Mouse (Mus musculus) adrenal gland, adult (tissue): Measurements from ENCODE around the gene Smagp.

ENCODE experiments used
- DNase-seq, 2 experiments: peaks; one replicate each; pipeline ENCODE4 v3.0.0; 2022 to 2023; ENCODE audit warnings: low spot score in 1 of 2; ENCODE audit not compliant: inconsistent age in 2 of 2

Smagp gene

GRCm38 (mm10) chr15:100628797-100629196 lies 7.9 kb downstream of the Smagp start:
- peak in 1 of 2 experiments; percentile 50 for DNase-seq

GRCm38 (mm10) chr15:100627774-100628370 lies 8.9 kb downstream of the Smagp start:
- DNase-seq = peak in 1 of 2 experiments; percentile 67

- DNase-seq = peak in 1 of 2 experiments; percentile 53
Measured at GRCm38 (mm10) chr15:100627287-100627686, 9.5 kb downstream of the Smagp start.

- DNase-seq = peak; percentile 54 to 86
Measured at GRCm38 (mm10) chr15:100624435-100624834, 12.3 kb downstream of the Smagp start.

- peak in 1 of 2 experiments; percentile 61 for DNase-seq
Measured at GRCm38 (mm10) chr15:100623754-100624153, 13.0 kb downstream of the Smagp start.

GRCm38 (mm10) chr15:100622164-100622563 lies 14.6 kb downstream of the Smagp start:
- DNase-seq = peak; percentile 40 to 74

- DNase-seq = peak; percentile 87 to 90
Measured at GRCm38 (mm10) chr15:100621671-100622070, 15.1 kb downstream of the Smagp start.

- peak; percentile 65 to 67 for DNase-seq
Measured at GRCm38 (mm10) chr15:100619200-100619599, 17.5 kb downstream of the Smagp start.

GRCm38 (mm10) chr15:100616221-100616620 lies 20.5 kb downstream of the Smagp start:
- no peak for DNase-seq

GRCm38 (mm10) chr15:100615825-100616220 lies 20.9 kb downstream of the Smagp start:
- peak; percentile 92 to 97 for DNase-seq

GRCm38 (mm10) chr15:100614996-100615824 lies 21.5 kb downstream of the Smagp start, which contains the start of gene Dazap2:
Dazap2 (plus strand) TSS chr15:100615349.
- peak; percentile 99 to 100 for DNase-seq

- no peak for DNase-seq
Measured at GRCm38 (mm10) chr15:100614218-100614995, 22.3 kb downstream of the Smagp start.

- peak; percentile 80 to 93 for DNase-seq
Measured at GRCm38 (mm10) chr15:100613584-100613983, 23.2 kb downstream of the Smagp start.

- DNase-seq = peak in 1 of 2 experiments; percentile 51
Measured at GRCm38 (mm10) chr15:100612432-100612831, 24.3 kb downstream of the Smagp start.

- no peak for DNase-seq
Measured at GRCm38 (mm10) chr15:100611951-100612350, 24.8 kb downstream of the Smagp start.

GRCm38 (mm10) chr15:100606677-100607076 lies 30.1 kb downstream of the Smagp start:
- DNase-seq = peak in 1 of 2 experiments; percentile 52

- DNase-seq = no peak
Measured at GRCm38 (mm10) chr15:100601669-100602068, 35.1 kb downstream of the Smagp start.

GRCm38 (mm10) chr15:100600696-100601272 lies 36.0 kb downstream of the Smagp start:
- DNase-seq = no peak

- peak; percentile 79 to 91 for DNase-seq
Measured at GRCm38 (mm10) chr15:100600047-100600695, 36.6 kb downstream of the Smagp start.

- peak; percentile 74 to 87 for DNase-seq
Measured at GRCm38 (mm10) chr15:100599276-100600046, 37.3 kb downstream of the Smagp start, which contains the start of gene Pou6f1. Pou6f1 (minus strand) TSS chr15:100599984.
